Mouse (Mus musculus) kidney, adult 10 weeks (tissue): Measurements from ENCODE around the gene Trim16. TPM values are rescaled to one million over a fixed set of nuclear protein-coding genes. Genes with fewer than 3 reads are reported as not detected.

ENCODE experiments used
- polyA plus RNA-seq: library from polyadenylated mRNA; stranded (reverse); fragments of 350-450 nt; fragmentation: Illumina TruSeq; extraction: RNeasy Lipid Tissue Mini Kit (QIAGEN cat#74804); gene quantifications from one replicate; pipeline ENCODE4 v1.2.3, GENCODE M21; 2014; ENCODE audit warnings: low read depth, low replicate concordance

Gene Trim16
- polyA plus RNA-seq = 3.8 TPM

DNA sequence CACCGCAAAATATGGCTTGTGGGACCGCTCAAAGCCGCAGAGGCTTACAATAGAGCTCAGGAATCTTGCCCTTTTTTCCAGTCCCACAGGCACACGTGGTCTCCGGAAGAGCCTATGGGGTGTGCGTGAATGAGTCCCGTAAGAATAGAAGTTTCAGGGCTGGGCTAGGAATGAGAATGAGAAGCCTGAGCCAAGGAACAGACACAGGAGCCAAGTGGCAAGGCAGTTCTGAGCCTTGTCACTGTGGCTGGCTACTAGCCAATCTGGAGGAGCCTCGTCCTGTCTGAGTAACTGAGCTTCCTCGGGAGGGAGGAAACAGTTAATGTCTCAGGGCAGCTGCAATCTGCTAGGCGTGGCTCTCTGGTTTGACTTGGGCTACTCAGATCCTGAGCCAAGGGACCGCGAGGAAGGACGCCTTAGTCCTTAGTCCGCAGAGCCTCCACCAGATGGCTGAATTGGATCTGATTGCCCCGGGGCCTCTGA lies at the start of gene Trim16:
Trim16 (plus strand) TSS at position 173 of the 483 bp plus-strand sequence.

DNA sequence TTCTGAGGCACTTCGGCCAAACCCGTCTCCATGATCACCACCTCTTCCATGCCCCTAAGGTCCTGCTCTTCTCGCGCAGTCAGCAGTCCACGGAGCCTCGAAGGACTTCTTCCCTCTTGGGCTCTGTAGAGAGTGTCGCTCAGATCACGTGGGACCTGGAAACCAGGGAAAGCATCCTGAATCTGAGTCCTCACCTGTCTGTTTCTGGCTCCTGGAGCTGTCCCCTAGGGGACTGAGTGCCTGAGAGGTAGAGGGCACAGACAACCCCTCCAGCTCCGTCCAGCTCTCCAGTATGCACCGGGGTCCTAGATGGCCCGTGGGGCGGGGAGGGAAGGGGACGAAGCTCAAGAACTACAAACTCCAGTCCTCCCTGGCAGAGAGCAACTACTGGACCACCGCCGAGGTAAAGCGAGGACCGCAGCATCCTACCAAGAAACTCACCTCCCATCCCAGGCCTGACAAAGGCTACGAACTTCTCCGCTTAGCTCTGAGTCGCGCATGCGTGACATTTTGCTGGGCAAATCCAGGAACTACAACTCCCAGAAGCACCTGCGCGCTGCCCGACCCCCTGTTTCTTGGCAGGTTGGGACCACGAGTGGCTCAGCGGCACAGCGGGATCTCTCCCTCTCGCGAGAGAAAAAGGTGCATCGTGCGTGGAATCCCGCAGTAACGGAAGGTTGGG lies 31.0 kb upstream of the Trim16 start, which contains the start of gene Zfp286:
Zfp286 (minus strand) TSS at position 528 of the 682 bp plus-strand sequence.

DNA sequence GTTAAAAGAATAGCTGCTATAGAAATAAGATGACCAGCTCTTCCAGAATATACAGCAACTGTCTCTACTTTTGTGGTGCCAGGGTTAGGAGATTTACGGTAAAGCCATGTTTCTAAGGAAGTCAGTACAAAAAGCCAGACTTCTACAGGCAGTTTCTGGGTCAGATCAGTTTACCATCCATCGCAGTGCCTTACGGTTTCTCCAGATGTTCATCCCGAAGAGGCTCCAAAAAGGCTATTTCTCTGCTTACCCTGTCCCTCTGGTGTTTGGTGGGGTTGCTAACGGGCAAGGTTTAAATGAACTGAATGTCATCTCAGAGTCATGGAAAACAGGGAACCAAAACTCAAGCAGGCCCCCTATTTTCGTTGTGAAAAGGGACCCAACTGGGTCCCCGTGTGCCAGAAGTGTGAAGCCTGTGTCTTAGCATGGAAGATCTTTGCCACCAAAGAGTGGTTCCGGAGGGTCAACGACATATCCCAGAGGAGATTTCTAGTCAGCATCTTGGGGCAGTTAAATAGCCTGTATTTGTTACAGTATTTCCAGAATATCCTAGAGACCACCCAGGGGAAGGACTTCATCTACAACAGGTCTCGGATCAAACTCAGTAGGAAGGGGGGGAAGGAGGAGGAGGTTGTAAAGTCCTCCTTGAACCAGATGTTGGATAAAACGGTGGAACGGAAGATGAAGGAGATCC lies 27.1 kb downstream of the Trim16 start, which contains the start of gene Fbxw10:
Fbxw10 (plus strand) TSS at position 109 of the 694 bp plus-strand sequence.

DNA sequence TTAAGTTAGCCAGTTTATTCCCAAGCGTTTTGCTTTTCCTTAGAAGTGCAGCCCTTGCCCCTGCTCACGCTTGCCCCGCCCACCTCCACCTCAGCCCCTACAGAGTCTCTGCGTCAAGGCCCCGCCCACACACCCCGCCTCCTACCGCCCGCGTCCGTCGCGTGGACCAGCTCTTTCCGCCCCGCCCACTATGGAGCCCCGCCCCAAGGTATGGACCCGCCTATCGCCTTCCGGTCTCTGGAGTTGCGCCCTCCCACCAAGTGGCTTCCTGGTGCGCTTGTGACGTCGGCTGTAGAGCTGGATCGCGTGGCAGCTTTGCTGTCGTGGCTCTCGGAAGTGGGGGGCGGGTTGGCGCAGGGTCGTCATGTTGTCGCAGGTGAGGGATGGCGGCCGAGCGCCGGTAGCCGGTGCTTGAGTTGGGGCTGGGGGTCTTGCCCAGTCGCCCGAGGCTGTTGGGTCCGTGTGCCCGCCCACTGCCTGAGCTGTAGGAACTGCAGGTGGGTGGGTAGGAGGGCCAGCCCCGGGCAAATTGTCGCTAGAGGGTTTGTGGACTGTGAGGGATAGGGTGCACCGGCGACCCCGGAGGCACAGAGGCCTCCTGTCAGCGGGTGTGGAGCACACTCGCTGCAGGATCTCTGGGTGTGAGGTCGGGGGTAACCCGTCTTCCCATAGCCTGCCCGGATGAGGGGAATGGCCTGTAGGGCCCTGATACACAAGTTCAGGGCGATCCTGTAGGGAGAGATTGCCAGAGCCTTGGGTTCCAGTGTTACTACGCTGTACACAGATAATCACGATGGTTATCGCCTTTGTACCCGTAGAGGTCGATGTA lies 59.4 kb downstream of the Trim16 start, which contains the start of gene Tvp23b:
Tvp23b (plus strand) TSS at position 236 of the 829 bp plus-strand sequence.

Other genes with a start within 250 kb of the Trim16 start
- gene Trpv2, start 245.7 kb upstream of the Trim16 start, polyA plus RNA-seq = not detected
- 3.5 TPM for gene Lrrc75a, start 171.7 kb upstream of the Trim16 start, polyA plus RNA-seq
- gene Mmgt2, start 171.6 kb upstream of the Trim16 start, polyA plus RNA-seq = 15.0 TPM
- 1.7 TPM for gene Zfp287, start 88.3 kb upstream of the Trim16 start, polyA plus RNA-seq
- gene Gm10428, start 67.1 kb upstream of the Trim16 start, polyA plus RNA-seq = not detected
- gene Zfp286, start 30.8 kb upstream of the Trim16 start, polyA plus RNA-seq = 1.7 TPM
- 0.44 TPM for gene Fbxw10, start 26.8 kb downstream of the Trim16 start, polyA plus RNA-seq
- 120 TPM for gene Tvp23b, start 59.2 kb downstream of the Trim16 start, polyA plus RNA-seq
- not detected for gene Cdrt4, start 131.0 kb downstream of the Trim16 start, polyA plus RNA-seq
- gene Tekt3, start 241.4 kb downstream of the Trim16 start, polyA plus RNA-seq = not detected